Mouse (Mus musculus): ENCODE measurements around the gene Zfp84.
"Not testable (repeated sequence)": the region's sequence is repeated elsewhere in the genome, so short reads cannot be mapped to it uniquely, and the experiment has no call there.

Gene Zfp84

DNA sequence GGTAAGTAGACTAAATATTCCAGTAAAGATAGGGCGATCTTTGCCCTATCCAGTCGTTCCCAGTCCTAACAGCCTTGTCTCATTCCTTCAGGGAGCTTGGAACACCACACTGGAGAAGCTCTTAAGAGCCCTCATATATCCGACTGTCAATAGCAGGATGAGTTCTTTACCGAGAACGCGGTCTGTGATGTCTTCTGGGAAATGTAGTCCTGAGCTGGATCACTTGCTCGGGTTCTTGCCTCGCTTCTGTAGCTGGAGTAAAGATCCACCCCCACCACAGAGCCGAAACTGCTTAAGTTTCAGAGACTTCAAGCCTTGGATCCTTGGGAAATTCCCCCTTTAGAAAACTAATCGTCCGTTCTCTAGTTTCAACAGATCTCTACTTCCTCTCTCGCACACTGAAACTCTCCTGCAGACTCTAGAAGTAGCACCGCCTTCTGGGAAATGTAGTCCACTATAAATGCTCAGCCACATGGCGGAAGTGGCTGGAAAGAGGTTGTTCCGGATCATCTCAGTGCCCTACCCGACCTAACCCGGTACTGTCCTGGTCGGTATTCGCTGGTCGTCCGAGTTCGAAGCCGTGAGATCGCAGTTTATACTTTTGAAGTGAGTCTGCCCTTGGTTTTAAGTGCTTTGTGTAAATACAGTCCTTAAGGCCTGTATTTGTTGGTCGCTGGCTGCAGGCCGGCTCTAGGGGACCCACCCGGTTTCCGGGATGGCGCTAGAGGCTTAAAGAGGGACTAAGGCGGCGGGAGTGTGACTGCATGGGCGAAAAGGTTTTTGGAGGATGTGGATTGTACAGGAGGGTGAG, at the start of gene Zfp84:
Zfp84 (plus strand) TSS at position 463 of the 811 bp plus-strand sequence.
- DNase-seq = peak; percentile 82

GRCm38 (mm10) chr7:29725461-29726142, 42.8 kb upstream of the Zfp84 start:
- DNase-seq = not testable (repeated sequence)

- not testable (repeated sequence) for DNase-seq
These were observed 41.5 kb upstream of the Zfp84 start, which contains the start of gene Catsperg2 for GRCm38 (mm10) chr7:29726860-29727259. Catsperg2 (minus strand) TSS chr7:29727032.

GRCm38 (mm10) chr7:29728055-29728454, 40.3 kb upstream of the Zfp84 start:
- DNase-seq = no peak

DNA sequence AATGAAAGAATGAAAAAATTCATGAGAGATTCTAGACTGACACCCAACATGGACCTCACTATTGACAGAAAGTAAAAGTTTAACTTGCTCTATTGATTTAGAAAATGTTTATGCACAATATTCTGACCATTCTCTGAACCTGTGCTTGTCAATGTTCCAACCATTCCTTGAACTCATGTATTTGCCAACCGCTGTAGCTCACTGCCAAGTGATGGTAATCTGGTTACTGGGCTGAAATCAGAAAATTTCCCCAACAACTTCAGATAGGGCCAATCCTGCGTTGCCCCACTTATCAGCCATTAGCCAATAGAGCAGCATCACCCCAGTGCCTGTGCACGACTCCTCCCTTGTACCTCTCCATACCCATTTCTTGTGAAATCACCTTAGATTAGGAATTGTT, 26.1 kb upstream of the Zfp84 start:
- no peak for DNase-seq

DNA sequence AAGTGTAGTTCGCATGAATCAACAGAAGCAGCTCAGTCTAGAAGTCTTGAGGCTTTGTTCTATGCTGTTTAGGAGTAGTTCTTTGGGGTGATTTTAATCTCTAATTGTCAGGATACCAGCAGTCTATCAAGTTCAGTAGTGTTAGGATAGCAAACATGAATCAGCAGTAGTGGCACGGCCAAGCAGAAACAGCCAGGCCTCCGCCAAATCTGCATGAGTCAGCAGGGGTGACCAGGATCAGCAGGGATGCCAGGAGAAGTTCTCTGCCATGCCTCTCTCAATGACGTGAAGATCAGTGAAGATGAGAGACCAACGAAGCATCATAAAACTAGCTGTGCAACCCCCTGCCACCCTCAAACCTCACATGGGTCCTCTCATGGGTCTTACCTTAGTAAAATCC, 7.9 kb upstream of the Zfp84 start:
- DNase-seq = no peak

GRCm38 (mm10) chr7:29764702-29765101, 3.6 kb upstream of the Zfp84 start:
- DNase-seq = no peak

DNA sequence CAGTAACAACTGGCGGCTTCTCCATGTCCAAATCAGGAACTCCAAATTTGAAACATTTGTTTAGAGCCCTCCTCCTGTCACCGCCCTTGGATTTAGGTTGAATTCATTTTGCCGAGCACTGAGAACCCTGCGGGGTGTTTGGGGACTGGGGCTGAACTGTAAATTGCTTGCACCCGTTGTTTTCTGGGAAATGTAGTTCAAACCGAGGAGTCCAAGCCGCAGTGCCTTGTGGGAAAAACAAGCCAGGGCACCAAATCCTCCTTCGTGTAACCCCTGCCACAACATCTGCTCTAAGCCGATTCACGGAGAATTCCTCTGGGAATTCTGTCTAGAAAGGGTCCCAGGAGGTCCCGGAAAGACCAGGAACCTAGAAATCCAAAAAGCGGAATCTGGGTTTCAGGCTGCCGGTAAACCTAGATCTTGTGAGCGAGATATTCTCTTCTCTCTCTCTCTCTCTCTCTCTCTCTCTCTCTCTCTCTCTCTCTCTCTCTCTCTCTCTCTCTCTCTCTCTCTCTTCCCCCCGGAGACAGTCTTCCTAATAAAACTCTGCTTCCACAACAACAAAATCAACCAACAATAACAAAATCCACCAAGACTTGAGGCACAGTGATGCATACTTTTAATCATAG, 1.2 kb upstream of the Zfp84 start:
- peak; percentile 77 for DNase-seq

GRCm38 (mm10) chr7:29768980-29769379, 628 bp downstream of the Zfp84 start:
- DNase-seq = no peak

- DNase-seq = no peak
These were observed 5.2 kb downstream of the Zfp84 start for GRCm38 (mm10) chr7:29773503-29773902.

DNA sequence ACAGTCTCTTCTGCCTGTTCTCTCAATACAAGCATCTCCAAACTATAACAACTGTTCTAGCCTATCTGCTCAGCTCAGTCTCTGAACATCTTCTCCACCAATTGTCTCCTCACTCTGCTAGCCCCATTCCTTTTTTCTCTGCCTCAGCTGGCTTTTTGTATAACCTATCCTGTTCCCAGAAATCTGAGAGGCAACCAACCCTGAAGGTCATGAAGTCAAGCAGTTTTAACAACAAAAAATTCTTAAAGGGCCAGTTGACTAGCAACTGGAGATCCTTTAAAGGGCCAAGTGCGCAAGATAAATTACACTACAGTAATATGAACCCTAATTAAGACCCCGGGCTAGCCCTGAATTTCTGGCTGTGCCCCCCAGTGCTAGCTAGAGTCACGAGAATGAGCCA, 6.0 kb downstream of the Zfp84 start:
- DNase-seq = no peak

GRCm38 (mm10) chr7:29776568-29776967, 8.2 kb downstream of the Zfp84 start:
- DNase-seq = no peak

DNA sequence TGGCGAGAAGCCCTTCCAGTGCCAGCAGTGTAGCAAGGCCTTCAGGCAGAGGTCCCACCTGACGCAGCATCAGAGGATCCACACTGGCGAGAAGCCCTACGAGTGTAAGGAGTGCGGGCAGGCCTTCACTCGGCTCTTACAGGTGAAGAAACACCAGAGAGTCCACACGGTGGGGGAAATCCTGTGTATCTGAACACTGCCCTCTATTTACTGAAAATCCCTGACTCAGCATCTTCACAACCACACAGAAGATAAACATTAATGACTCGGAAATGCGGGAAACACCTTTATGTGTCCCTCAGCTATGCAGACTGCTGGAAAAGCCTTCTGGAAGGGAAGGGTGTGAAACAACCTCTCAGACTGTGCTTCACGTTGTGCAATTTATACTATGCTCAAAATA, 9.0 kb downstream of the Zfp84 start:
- DNase-seq = no peak

- peak; percentile 84 for DNase-seq
These were observed 15.7 kb downstream of the Zfp84 start, which contains the start of gene Zfp30 for GRCm38 (mm10) chr7:29783871-29784551. Zfp30 (plus strand) TSS chr7:29783998.

DNA sequence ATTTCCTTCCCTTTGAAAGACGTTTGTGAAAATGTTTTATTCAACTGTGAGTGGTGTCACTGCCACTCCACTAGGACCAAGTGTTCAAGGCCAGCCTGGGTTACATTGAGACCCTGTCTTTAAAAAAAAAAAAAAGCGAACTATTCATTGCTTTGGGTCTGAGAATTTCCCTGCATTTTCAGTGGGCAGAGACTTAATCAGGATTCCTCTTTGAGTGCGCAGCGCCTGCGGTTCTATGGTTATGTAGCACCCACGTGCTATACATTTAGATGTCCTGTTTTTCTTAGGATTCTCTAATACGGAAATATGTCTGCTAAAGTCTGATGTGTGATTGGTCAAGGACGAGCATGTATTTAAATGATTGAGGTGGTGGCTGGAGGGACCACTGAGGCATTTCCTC, 16.7 kb downstream of the Zfp84 start:
- no peak for DNase-seq

GRCm38 (mm10) chr7:29785888-29786287, 17.5 kb downstream of the Zfp84 start:
- DNase-seq = no peak

GRCm38 (mm10) chr7:29792906-29793305, 24.6 kb downstream of the Zfp84 start:
- no peak for DNase-seq

GRCm38 (mm10) chr7:29807046-29807445, 38.7 kb downstream of the Zfp84 start:
- DNase-seq = no peak

- DNase-seq = no peak
These were observed 43.9 kb downstream of the Zfp84 start for GRCm38 (mm10) chr7:29812244-29812643.

- no peak for DNase-seq
These were observed 46.0 kb downstream of the Zfp84 start for GRCm38 (mm10) chr7:29814381-29814780.

DNA sequence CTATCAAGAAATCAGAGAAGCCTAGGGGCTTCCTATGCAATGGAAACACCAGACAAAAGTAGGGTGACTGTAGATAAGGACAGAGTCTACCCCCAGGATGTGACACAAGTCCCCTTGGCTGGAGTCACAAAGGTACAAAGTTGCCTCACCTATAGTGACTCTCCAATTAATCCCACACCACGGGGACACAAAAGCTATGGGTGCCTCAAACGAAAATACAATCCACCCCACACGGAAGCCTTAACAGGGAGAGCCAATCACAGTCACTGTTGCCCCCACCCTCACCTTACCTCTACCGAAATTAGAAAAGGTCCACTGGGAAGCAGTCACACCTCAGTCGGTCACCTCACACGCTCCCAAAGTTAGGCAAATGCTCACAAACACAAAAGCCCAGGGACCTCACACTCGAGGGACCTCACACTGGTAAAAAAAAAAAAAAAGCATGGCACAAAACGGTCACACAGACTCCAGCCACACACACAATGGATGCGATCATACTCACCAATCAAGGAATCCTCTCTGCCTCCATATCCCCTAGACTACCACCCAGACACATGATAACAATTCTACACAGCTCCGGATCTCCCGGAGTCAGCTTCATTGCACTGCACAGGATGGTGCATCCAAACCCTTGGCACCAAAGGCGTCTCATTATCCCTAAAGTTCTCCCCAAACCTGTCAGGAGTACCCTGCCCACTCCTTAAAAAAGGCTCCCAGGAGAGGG, 46.9 kb downstream of the Zfp84 start:
- DNase-seq = no peak

GRCm38 (mm10) chr7:29815910-29816429, 47.6 kb downstream of the Zfp84 start, which contains the start of gene Zfp790:
Zfp790 (plus strand) TSS chr7:29816114.
- DNase-seq = peak; percentile 78
